Mouse (Mus musculus) adrenal gland, postnatal 4 days (tissue): ENCODE measurements around the gene Phox2b. TPM values are rescaled to one million over a fixed set of nuclear protein-coding genes. Genes with fewer than 3 reads are reported as not detected.

Source experiments
- DNase-seq, 2 experiments: peaks; one replicate each; pipeline ENCODE4 v3.0.0; 2021 to 2022; ENCODE audit warnings: low spot score in 2 of 2, mixed read lengths in 2 of 2
- long read RNA-seq, 2 experiments: library from polyadenylated mRNA; stranded (forward); transcript quantifications; one replicate each; pipeline ENCODE4 v2.0.0; 2021
- total RNA-seq, 2 experiments: library from RNA; stranded (reverse); gene quantifications; 2 replicates each; pipeline ENCODE4 v1.2.3; 2021

Phox2b gene
- 10 to 100 TPM; 31.3 to 36.3 TPM for total RNA-seq
- long read RNA-seq, experiment 1, transcript Phox2b-201 (3 exons, 3,013 nt): major isoform, 32 of 39 reads
- long read RNA-seq, experiment 1, partial matches to known transcripts: 6 of 39 reads
- long read RNA-seq, experiment 1, other reads (novel, unspliced or antisense): 1 of 39 reads
- long read RNA-seq, experiment 2, transcript Phox2b-201 (3 exons, 3,013 nt): major isoform, 45 of 57 reads
- long read RNA-seq, experiment 2, partial matches to known transcripts: 2 of 57 reads
- long read RNA-seq, experiment 2, other reads (novel, unspliced or antisense): 10 of 57 reads

DNA sequence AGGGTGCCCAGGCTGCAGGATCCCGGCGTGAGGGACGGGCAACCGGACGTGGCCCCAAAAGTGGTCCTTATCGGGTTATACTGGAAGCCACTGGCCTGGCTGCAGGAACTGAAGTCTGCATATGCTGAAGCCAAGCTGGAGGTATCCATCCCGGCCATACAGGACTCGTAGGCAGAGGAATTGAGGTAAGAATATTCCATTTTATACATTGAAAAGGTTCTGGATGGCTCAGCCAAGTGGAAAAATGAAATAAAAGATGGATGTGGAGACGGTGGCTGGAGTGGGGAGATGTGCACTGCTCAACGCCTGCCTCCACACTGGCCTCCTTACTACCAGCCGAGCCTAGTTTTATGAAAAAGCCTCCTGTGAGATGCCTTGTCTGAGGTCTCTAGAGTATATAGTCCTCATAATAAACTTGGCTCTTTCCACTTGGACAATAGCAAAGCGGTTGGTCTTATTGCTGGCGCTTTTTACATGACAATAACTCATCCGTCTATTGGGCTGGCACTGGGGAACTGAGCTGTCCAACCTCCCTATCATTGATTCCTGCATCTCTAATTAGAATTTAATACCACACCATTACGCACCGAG is at the start of gene Phox2b:
Phox2b (minus strand) TSS at position 569 of the 591 bp plus-strand sequence.
- DNase-seq: no peak

DNA sequence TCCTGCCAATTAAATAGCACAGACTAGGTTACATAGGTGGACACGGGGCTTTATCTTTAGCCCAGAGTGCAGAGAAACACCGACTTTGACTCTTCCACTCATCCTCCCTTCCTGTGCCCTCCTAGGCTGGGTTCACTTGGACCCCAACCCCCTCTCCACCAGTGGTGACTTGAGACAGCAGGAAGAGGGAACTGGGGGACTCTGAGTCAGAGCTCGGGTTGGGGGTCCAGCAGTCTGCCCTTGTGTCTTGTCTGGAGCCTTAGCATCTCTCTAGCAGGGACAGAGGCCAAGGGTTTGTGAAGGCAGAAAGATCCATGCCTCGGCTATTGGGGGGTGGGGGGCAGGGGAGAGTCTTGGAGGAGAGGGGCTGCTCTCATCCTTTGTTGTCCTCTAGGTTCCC is 43.5 kb upstream of the Phox2b start:
- DNase-seq: no peak

DNA sequence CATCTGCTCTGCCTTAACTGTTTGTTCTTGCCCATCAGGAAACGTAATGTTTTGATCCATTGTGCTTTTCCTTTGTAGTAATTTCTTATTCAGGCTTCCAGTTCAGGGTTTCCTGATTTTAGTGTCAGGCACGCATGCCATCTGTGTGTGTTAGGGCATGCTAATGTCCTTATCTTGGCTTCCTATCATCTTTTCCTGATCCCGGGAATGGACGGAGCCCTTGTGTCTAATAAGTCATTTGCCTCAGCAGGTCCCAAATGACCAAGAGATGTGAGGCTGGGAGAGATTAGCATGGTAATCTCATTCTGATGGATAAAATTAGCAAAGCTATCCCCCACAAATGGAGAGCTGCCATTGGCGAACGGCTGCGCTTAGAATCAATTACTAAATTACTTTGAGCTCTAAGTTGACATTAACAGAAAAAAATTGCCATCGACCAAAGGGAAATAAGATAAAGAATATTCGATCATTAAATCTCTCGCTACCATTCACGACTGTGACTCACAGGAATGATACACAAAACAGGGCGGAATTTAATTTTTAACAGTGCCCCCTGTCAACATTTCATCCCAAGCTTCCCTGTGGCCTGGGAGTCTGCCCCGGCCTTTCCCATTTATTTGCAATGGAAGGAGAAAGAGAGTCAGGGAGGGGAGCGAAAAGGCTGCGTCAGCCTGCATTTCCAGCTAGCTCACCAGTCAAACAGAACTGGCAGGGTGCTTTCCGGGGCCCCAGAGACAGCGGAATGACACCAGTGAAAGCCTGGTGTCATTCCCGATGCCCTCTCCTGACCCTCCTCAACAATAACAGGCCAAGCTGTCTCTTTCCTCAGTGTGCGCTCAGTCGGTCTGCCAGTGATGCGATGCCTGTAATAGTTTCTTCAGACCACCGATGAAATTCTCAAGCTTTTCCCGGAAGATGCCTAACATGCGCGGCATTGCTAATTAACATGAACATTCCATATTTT is 40.2 kb upstream of the Phox2b start:
- DNase-seq: no peak

DNA sequence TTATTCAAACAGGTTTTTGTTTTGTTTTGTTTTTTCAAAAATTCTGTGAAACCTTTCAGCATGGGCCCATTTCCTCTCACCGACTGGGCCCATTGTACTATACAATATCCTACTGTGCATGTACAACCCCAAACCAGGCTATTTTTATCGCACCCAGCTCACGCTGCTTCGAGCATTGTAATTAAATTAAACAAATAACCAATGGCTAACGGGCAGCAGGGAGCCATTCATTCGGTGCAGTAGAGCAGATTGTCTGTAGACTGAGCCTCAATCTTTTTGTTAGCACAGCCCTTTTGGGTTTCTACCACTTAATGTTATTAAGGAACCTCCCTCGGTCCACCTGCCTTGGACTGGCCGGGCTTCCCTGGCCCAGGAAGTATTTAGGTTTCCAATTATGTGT is 39.5 kb upstream of the Phox2b start:
- no peak for DNase-seq

DNA sequence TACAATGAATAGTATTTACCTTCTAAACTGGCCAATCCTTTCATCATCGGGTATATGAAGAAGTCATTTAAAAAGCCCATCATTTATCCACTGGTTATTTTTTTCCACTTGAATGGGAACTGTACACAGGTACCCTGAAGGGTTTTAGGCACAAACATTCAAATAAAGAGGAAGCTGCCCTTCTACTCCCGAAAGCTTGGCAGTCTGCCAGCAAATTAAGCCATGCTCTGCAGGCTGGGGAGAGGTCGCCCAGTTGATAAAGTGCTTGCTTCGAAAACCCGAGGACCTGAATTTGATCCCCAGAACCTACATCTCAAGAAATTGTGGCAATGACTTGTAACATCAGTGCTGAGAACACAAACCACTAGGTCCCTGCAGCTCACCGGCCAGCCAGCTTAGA is 35.6 kb upstream of the Phox2b start:
- DNase-seq: no peak

DNA sequence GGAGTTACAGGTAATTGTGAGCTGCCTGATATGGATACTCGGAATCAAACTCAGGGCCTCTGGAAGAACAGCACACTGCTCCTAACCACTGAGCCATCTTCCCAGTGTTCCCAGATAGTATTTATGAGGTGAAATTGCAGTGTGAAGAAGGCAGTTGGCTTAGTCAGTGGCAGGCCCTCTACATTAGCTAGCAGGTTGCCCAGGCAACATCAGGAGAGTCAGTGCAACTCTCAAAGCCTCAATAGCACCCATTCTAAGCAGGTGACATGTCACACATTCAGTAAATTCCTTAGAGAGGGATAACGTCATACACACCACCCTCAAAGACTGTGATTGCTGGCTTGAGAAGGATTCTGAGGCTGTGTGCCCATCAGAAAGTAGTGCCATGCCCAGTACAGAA is 32.6 kb upstream of the Phox2b start:
- no peak for DNase-seq

DNA sequence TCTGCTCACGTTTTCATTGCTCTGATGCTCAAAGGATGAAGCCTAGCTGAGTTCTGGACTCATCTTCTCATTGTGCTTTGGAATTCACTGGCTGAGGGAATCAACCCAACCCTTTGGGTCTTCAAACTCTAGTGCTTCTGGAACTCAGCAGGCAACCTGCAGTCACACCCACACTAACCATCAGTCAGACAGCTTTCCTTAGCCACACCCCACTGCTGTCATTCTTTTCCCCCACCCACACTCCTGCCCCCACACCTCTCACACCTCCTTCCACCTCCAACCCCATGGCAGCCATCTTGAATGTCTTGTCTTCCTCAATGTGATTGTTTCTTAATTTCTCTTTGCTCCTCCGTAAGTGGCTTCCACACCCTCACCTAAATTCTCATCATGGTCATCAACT is 7.2 kb upstream of the Phox2b start:
- DNase-seq: no peak

DNA sequence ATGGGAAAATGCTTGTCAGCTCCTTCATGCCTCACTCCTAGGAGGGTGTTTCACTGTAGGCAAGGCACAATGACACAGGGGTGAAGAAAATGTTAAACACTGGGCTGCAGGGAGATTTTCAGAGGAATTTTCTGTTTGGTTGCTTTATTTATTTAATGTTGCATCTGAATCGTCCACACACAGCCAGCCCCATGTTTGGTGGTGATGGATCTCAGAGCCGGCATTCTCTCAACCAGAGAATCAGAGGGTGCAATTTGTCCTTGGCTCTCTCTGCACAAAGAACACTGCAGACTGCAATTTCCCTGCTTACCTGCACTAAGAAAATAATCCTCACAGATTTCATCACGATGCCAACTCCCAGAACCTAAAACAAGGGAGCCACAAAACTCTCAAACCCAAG is 3.9 kb upstream of the Phox2b start:
- no peak for DNase-seq

DNA sequence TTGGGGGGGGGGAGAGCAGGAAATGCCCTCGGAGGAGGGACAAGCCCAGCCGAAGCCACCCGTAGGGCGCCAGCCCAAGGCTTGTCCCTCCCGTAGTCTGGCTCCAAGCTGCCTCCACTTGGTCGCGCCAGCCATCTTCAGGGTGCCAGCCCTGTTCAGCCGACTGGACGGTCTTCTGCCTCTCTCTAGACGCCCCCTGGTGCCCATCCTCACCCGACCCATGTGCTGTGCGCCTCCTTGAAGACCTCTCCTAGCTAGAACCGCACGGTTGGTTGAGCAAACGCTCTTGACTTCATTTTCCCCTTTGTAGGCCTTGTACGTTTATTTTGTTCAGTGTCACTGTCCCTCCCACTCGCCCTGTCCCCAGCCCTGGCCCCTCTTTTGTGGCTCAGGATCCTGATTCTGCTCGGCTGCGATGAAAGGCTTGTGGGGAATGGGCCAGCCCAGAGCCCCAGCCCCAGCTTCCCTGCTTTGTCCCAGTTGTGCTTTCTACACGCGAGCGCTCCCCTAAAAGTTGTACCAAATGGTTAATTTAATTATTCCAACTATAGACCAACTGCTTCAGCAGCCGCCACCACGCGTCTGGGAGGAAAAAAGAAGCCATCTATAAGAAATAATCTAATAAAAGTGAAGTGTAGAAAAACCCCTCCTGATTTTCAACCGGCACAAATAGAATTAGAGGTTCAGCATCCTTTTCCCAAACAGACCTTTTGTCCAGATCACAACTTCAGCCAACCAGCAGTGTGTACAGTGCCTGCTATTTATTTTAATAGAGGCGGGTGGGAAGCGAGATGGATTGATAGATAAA is 2.9 kb upstream of the Phox2b start:
- no peak for DNase-seq

DNA sequence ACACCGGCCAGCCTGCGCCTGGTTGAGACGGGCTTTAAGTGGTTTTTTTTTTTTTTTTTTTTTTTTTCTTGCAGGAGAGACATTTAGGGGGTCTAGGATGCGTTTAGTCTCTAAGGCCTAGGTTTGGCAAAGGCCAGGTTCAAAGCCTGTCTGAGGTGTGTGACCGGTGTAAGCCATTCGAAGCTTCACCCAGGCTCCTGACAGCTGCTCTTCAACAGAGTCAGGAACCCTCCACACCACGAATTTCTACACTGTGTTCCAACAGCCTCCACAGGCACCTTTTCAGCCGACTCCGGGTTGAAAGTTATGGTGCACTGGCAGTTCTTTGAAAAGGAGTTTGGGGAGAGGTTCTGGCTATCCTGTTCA is 2.3 kb upstream of the Phox2b start:
- no peak for DNase-seq

DNA sequence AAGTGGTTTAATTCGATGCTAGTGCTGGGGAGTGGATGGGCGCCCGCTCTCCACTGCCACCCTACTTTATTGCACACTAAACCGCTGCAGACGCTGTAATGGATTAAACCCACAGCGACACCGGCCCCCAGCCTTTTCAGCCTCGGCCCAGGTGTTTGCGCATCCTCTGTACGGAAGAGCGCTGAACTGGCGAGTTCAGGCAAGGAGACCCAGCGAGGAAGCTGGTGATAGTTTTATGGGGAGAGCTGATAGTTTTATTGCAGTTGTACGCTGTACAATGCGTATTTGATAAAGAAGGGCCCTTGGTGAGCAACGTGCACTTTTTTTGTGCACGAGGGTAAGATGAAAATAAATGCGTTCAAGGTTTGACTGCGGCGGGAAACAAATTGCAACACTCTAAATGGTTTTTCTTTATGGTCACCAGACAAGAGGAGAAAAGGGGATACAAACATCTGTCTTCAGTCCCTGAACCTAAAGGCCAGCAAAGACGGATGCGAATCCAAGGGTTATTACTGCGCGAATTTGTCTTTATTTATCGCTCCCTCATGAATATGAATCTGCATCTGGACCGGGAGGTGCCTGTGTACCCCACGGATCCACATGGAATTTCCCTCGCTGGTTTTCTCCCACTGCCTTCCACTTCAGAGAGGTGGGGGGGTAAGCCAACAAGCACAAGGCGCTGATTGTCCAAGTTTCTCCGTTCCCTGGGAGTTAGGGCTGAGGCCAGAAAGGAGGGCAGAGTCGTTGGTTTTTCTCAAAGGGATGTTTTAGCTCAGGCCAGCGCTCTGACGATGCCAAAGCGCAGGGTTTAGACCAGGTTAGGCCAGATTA is 1.7 kb upstream of the Phox2b start:
- DNase-seq: no peak

DNA sequence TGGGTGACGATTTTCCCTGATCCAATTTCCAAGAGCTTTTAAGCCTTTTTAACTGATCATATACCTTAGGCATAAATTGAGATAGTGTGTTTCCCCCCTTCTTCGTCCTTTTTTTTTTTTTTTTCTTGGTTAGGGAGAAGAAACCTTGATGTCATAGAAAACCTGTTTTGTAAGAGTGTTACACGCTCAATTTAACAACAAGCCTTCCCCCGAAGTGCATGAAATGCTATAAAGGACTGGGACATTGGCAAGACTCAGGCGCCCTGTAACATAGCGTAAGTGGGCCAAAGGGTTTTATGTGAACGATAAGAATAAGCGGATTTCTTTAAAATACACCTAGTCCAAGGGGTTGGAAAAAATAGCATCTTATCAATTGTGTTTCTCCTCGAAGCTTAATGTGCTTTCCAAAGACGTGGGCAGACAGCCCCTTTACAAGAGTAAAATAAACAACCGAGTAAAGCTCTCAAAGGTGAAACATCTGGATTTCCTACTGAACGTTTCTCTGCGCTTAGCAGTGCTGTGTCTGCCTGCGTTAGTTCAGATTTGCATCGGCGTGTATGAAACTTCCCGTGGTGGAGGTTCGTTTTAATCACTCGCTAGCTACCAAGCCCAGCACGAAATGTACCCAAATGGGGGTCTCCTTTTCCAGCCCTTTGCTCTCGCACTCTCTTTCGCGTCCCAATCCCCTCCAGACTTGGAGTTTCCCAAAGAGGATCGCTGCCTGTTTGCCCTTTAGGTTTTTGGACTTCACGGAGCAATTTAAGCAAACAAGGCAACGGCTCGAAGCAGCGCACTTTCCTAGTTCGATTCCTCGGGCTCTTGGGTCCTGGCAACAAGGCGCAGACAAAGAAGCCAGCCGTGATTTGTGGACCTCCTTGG is 531 bp upstream of the Phox2b start:
- no peak for DNase-seq

DNA sequence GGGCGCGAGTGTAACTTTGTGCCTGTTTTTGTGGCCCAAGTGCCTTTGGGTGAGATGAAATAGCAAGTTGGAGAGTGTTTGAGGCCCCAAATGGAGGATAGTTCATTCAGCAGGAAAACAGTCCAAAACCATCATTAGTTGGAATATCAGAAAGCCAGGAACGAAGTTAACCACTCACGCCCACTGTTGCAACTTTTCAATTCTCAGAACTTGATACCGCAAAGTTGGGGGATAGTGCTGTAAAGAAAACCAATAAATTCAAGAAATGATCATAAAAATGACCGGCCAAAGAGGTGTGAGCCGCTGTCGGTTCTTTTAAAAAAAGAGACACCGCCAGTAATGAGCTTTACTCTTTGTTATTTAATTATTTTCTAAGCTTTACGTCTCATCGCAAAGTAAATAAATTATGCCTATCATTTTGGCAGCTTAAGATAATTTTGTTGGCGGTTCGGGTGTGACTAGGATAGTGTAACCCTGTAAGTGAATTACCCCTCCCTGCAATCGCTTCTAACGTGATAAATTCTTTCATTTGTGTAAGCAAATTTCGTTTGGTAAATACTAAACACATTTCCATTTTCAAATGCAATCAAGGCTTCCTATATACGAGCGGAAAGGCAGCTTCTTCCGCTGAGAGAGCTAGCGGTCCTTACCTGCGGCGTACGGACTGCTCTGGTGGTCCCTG is 909 bp downstream of the Phox2b start:
- no peak for DNase-seq

DNA sequence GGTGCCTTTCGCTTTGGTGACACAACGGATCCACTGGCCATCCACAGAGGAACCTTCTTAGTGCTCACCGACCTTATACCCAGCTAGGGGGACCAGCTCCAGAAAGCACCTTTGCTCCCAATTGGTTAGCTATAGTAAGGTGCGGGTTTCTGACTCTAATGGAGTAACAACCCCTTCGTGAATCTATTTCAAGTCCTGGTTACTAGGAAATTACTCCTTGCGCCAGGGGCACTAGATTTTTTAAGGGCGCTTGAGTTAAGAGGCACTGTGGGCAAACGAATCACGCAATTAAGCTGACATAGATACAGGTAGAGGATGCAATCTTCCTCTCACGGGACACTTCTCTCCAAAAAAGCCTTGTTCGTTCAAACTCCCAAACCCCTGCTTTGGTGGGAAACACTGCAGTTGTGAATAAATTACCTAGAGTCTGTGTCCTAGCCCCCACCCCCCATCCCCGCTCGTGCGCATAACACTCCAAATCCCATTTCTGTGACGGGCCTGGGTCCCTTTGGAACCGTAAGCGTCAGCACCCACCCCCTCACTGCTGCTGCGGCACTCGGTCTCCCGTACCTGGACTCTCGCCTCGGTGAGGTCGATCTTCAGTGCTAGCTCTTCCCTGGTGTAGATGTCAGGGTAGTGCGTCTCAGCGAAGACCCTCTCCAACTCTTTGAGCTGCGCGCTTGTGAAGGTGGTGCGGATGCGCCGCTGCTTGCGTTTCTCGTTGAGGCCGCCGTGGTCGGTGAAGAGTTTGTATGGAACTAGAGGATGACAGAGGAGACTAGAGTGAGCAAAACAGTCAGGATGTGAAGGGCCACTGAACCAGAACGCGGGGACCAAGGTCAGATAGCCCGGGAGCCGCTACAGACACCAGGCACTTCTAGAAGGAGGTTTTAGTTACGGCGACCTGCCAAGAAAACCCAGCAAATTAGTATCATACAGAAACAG is 1.7 kb downstream of the Phox2b start:
- no peak for DNase-seq

DNA sequence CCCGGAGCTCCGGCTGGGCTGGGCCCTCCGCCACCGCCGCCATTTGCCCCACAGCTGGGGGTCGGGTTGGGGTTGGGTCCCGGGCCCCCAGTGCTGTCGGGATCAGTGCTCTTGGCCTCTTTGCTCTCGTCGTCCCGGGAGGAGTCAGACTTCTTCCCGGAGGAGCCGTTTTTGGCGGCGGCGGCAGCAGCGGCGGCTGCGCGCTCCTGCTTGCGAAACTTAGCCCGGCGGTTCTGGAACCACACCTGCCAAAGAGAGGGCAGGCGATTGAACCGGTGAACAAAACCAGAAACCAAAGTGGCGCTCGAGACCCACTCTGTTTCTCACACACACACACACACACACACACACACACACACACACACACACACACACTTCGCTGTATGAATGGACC is 2.7 kb downstream of the Phox2b start:
- DNase-seq: no peak

DNA sequence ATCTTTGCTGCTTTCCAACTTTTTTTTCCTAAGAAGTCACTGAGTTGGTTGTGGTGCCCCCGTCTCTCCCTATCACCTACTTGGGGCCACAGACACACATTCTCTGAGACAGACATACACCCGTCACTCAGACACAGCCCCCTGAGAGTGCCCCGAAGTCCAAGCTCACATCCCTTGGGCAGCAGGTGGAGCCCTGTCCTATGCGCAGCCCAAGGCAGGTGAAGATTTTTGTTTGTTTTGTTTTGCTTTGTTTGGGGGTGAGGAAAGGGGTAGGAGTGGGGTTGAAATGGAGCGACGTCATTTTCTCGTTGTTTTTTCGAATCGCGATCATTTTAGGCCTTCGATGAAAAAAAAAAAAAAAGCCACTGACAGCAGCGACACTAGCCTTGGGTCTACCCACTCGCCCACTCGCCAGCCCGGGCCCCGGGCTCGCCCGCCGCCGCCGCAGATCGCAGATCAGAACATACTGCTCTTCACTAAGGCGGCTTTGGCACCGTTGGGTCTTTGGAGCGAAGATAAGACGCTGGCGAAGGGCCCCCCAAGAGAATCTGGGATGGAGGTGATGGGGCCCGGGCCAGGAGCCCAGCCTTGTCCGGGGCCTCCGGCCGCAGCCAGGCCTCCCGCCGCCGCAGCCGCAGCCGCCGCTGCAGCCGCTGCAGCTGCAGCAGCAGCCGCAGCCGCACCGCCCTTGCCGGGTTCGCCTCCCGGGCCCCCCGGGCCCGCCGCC is 3.3 kb downstream of the Phox2b start:
- no peak for DNase-seq

DNA sequence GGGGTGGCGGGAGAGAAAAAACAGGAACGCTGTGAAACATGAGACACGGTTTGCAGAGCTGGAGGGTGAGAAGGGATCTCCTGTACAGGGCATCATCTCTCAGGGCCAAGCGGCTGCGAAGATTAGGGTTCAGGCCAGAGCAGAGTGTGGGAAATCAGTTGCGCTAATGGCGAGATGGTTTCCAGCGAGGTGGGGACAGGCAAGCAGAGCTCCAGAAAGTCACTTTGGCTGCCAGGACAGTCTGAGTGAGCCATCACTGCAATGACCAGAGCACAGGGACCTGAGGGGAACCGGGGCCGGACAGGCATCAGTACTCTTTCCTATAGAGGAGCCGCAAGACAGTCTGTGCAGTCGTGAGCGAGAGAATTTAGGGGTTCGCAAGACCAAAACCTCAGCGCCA is 3.9 kb downstream of the Phox2b start:
- DNase-seq: no peak
